Mouse (Mus musculus) splenic B cell, adult 2 months (primary cell): ENCODE data around the gene Ado.
A peak's percentile ranks its signal among the peaks of the same experiment; 100 is the strongest.

Experiments
- DNase-seq: peaks from one replicate; pipeline ENCODE4 v3.0.0-alpha.2; 2011; ENCODE audit warnings: low read depth, low spot score
- H3K27me3 ChIP-seq: 2 replicates; pipeline ENCODE4 v1.6.1; 2012; ENCODE audit warnings: mild to moderate bottlenecking, low read length, moderate library complexity, mixed read lengths; ENCODE audit not compliant: control insufficient read depth, poor library complexity, insufficient read depth, severe bottlenecking
- H3K36me3 ChIP-seq: 2 replicates; pipeline ENCODE4 v1.6.1; 2012; ENCODE audit warnings: mild to moderate bottlenecking, low read length, moderate library complexity, mixed read lengths; ENCODE audit not compliant: control insufficient read depth, poor library complexity, insufficient read depth, severe bottlenecking

The Ado gene

DNA sequence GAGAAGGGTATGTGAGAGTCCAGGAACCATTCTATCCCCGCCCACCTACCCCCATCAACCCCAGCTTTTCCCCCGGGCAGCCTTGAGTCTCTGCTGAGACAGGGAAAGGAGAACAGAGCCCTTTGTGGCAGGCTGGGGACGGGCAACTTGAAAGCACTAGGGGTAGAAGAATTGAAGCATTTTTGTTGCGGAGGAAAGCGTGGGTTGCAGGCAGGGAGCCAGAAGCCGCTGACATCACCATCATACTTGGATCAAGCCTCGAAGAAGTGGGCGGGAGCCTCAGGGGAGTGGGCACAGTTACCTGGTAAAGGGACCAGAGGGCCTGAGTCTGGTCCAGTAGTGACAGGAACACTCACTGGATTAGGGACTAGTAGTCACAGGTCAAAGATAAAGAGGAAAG, 36.5 kb downstream of the Ado start:
- no peak for DNase-seq

DNA sequence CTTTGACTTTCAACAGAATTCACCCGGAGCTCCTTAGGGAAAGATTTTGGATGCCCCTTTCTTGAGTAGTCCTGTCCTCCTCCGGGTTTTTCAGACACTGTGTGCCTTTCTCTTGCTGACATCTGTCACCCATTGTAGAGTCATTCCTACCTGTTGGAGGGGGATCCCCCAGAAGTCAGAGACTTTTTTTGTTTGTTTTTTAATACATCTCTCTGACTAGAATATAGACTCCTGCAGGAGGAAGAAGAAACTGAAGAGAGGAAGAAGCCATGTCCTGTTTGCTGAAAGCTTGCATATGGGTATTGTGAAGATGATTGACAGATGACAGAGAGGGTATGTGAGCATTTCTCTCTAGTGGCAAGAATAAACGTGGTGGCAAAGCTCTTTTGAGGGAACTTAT, 43.5 kb downstream of the Ado start:
- DNase-seq = no peak
- no peaks in the 10 kb centered on the region for H3K27me3 ChIP-seq
- no peaks in the 10 kb centered on the region for H3K36me3 ChIP-seq

More for the DNA sequence above, 36.5 kb downstream of the Ado start:
- Histone ChIP-seq H3K27me3 (no peaks in the 10 kb centered on the region), H3K36me3 (no peaks in the 10 kb centered on the region)

DNA sequence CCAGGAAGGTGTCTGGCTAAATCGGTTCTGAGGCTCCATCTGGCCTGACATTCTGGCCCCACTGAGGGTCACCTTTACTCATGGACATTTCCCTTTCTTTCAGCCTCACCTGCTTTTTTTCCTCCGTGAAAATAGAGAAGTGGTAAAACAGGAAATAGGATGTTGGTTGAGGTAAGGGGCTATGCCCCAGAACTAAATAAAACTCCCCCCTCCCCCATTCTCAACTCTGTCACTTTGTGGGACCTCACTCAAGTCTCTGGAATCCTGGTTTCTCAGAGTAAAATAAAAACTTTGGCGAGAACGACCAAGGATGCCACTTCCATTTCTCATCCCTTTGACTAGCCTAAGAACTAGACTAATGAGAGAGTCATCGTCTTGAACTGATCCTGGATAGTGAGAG, 44.7 kb downstream of the Ado start:
- Histone ChIP-seq H3K27me3 (no peaks in the 10 kb centered on the region), H3K36me3 (no peaks in the 10 kb centered on the region)
- DNase-seq = no peak

DNA sequence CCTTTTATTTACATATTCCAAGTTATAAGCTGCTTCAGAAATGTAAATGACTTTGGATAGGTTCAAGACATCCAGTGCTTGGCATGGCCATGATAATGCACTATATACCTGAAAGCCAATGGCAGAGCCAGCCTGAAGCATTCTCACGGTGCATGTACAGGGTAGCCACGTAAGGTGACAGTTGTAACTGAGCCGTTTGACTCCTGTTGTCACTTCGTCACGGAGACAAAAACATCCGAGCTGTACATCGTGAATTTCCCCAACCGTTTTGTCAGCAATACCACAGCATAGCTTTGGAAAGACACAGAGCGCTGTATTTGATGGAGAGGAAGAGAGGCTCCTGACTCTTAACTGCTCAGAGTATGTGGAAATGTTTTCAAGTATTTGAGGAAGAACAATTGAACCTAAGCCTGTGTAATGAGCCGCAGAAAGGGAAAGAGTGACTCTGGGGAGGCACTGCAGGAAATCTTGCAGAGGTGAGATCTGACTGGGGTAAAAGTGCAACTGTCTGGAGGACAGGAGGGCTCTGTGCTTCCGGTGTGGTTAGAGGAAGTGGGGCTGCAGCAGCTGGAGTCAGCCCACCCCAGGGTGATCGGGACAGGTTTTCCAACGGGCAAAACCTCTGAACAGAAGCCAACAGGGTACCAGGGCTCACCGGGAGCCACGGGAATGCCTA, 45.3 kb downstream of the Ado start:
- Histone ChIP-seq H3K27me3 (no peaks in the 10 kb centered on the region), H3K36me3 (no peaks in the 10 kb centered on the region)
- peak; percentile 28 for DNase-seq

DNA sequence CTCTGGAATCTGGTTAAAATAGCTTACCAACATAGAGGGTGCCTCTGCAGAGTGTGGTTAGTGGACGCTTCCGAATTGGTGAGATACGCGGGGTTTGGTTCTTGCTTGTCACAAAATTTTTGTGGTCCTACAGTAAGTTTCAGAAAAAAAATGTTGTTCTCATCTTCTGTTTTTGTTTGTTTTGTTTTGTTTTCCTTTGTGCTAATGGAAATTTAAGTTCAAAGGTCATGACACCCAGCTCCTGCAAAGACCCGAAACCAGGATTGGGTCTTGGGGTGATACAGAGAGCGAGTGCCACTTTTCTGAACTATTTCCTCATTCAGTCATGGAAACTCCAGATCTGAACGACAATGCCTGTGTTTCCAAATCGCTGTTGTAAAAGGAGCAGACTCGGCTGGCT, 50.8 kb downstream of the Ado start:
- no peak for DNase-seq
- no peaks in the 10 kb centered on the region for H3K27me3 ChIP-seq

DNA sequence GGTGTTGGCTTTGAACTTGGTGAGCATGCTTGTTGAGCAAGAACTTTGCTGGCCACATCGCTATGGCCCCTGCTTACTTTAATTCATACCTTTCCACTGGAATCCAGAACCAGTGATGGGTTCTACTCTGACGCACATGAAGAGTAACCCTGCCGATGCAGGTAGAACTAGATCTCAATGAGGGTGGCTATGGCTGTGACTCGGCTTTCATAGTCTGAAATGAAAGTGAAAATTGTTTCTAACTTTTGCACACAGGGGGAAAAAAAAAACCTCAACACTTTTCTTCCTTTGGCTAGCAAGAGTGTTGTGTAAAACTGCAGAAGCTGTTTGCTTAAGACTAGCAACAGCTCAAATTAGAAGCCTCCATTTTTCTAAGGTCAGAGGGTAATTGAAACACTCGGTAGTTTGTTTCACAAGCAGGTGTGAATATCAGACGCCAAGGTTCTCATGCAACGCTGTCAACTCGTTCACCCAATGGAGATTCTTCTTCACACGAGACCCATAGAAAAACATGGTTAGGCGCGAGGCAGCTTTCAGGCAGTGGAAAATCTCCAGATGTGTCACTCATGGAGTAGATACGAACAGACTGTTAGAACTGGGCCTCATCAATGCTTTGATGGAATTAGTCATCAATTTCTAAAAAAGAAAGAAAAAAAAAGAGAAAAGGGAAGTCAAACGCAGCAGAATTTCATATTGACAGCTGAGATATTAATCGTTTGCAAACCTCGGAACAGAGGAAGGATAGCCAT, 51.4 kb downstream of the Ado start:
- H3K36me3 ChIP-seq = no peaks in the 10 kb centered on the region
- DNase-seq = no peak
- no peaks in the 10 kb centered on the region for H3K27me3 ChIP-seq

More for the DNA sequence above, 50.8 kb downstream of the Ado start:
- no peaks in the 10 kb centered on the region for H3K36me3 ChIP-seq
